Mouse (Mus musculus) right cerebral cortex, postnatal 36 days (tissue): Measurements from ENCODE around the gene Wdr59.

ENCODE experiments used
- DNase-seq, 2 experiments: peaks; one replicate each; pipeline ENCODE4 v3.0.0; 2022; ENCODE audit warnings: low spot score in 2 of 2, mixed read lengths in 1 of 2

Wdr59 gene

GRCm38 (mm10) chr8:111521713-111522429 is at the start of gene Wdr59:
Gene Wdr59 (minus strand): TSS chr8:111522092.
- peak; percentile 97 for DNase-seq

GRCm38 (mm10) chr8:111571661-111572060 is 49.8 kb upstream of the Wdr59 start:
- no peak for DNase-seq

- DNase-seq = no peak
Measured at GRCm38 (mm10) chr8:111570432-111570831, 48.5 kb upstream of the Wdr59 start.

GRCm38 (mm10) chr8:111569926-111570325 is 48.0 kb upstream of the Wdr59 start:
- no peak for DNase-seq

- DNase-seq = no peak
Measured at GRCm38 (mm10) chr8:111568029-111568428, 46.1 kb upstream of the Wdr59 start.

- DNase-seq = no peak
Measured at GRCm38 (mm10) chr8:111567571-111567970, 45.7 kb upstream of the Wdr59 start.

GRCm38 (mm10) chr8:111566326-111566725 is 44.4 kb upstream of the Wdr59 start:
- no peak for DNase-seq

GRCm38 (mm10) chr8:111565784-111566191 is 43.9 kb upstream of the Wdr59 start:
- DNase-seq = no peak

- DNase-seq = no peak
Measured at GRCm38 (mm10) chr8:111564093-111564492, 42.2 kb upstream of the Wdr59 start.

- DNase-seq = no peak
Measured at GRCm38 (mm10) chr8:111563687-111564086, 41.8 kb upstream of the Wdr59 start.

GRCm38 (mm10) chr8:111563075-111563474 is 41.2 kb upstream of the Wdr59 start:
- no peak for DNase-seq

- no peak for DNase-seq
Measured at GRCm38 (mm10) chr8:111562274-111562803, 40.4 kb upstream of the Wdr59 start.

- DNase-seq = peak in 1 of 2 experiments; percentile 33
Measured at GRCm38 (mm10) chr8:111561824-111562223, 39.9 kb upstream of the Wdr59 start.

- DNase-seq = no peak
Measured at GRCm38 (mm10) chr8:111551511-111552130, 29.7 kb upstream of the Wdr59 start.

- DNase-seq = no peak
Measured at GRCm38 (mm10) chr8:111550002-111550870, 28.3 kb upstream of the Wdr59 start.

- DNase-seq = no peak
Measured at GRCm38 (mm10) chr8:111548201-111548600, 26.3 kb upstream of the Wdr59 start.

- DNase-seq = peak in 1 of 2 experiments; percentile 43
Measured at GRCm38 (mm10) chr8:111547144-111547543, 25.3 kb upstream of the Wdr59 start.

GRCm38 (mm10) chr8:111545406-111546156 is 23.7 kb upstream of the Wdr59 start:
- no peak for DNase-seq

GRCm38 (mm10) chr8:111543712-111544380 is 22.0 kb upstream of the Wdr59 start:
- no peak for DNase-seq

- no peak for DNase-seq
Measured at GRCm38 (mm10) chr8:111539422-111540076, 17.7 kb upstream of the Wdr59 start.
